Mouse (Mus musculus): ENCODE measurements around the gene Ms4a6d.
"Not testable (repeated sequence)": the region's sequence is repeated elsewhere in the genome, so short reads cannot be mapped to it uniquely, and the experiment has no call there.

Gene Ms4a6d

DNA sequence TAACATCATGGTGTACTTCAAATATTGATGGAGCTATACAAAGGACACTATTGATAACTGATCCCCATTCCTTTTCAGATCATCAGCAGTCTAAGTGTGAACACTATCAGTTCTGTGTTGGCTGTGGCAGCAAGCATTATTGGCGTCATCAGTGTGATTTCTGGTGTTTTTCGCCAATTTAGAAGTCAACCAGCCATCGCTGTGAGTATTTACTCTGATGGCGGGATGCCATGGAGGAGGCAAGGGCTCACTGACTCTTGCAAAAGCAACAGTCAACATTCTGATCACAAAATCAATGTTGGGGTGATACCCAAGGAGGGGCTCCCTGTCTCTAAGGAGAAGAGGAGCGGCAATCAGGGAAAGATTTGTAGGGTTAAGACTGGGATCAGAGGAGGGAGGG is 49.9 kb downstream of the Ms4a6d start:
- no peak for DNase-seq (ENCODE audit: low spot score)

DNA sequence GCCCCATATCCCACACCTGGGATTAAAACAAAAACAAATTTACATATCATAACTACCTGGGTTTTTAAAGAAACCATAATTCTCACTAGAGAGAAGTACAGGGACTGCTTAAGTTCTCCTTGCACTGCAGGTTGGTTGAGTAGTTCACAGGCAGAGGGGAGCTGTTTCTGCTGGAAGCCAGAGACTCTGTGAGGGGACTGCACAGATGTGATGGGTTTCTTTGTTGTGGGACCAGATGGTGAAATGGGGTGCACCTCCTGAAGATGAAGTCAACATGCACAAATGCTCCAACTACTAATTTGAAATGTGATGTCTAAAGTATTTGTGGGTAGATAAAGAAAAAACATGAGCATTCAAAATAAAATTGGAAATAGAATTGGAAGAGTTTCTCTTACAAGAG is 56.7 kb downstream of the Ms4a6d start:
- DNase-seq (ENCODE audit: low spot score) = no peak

DNA sequence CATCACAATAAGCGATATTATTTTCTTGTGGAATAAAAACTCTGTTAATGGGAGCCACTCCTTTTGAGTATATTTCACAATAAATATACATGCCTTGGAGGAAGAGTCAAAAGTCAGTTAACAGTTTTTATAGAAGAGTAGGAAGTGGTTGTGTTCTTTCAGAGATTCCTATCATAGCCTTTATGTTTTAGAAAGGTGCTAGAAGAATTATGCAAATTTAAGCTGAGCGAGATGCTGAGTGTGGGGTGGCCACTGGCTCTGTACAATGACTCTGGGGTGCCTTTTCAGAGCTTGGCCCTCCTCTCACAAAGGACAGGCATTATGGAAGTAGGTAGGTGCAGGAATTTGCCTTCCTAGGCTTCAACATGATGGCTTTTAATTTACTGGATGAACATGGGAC is 60.3 kb downstream of the Ms4a6d start:
- DNase-seq (ENCODE audit: low spot score) = not testable (repeated sequence)

DNA sequence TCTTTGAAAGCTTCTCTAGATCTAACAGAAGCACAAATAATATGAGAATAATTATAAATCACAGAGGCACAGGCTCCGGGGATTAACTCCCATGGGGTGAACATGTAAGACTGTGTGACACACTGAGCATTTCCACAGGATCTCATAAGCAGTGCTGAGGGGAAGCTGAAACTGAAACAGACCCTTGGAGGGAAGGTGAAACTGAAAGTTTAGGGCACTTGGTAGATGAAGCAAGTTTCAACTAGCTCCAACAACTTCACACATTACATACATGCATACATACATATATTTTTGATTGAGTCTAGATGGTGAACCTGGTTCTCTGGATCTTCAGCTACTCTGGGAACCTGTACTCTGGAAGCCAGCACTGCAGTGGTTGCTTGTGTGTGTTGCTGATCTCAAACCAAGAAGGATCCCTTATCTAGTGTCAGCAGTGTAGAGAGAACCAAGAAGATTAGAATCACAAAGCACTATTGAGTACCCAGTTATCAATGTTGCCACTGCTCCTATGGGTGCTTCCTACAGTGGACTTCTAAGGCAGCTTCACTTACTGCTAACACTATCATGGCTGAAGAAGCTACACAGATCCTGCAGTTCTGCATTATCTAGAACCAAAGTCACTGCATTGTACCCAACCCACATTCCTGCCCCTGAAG is 64.4 kb downstream of the Ms4a6d start:
- not testable (repeated sequence) for DNase-seq (ENCODE audit: low spot score)

DNA sequence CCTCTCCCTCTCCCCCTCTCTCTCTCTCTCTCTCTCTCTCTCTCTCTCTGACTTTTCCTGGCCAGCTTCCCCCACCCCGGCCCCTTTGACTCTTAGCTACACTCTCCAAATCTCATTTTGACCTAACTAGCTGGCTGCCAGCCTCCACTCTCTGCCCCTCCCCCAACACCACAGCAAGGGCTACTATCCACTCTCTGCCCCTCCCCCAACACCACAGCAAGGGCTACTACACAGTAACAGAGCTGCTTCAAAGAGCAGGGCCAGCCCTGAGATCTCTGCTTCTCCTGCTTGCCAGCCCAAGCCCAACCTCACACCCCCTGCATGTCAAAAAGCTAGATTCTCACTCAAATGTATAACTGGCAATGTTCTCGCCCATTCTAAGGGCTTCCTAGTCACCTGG is 67.3 kb downstream of the Ms4a6d start:
- DNase-seq (ENCODE audit: low spot score) = no peak

Data from c-Kit-positive CD71-positive TER-119-positive erythroid progenitor cells, embryonic 14.5 days (primary cell).